Mouse (Mus musculus): ENCODE results near the gene Acta2. TPM values are rescaled to one million over a fixed set of nuclear protein-coding genes. Genes with fewer than 3 reads are reported as not detected.

Gene Acta2
- polyA plus RNA-seq, 1 experiment from 2014 or later = 31.5 TPM

DNA sequence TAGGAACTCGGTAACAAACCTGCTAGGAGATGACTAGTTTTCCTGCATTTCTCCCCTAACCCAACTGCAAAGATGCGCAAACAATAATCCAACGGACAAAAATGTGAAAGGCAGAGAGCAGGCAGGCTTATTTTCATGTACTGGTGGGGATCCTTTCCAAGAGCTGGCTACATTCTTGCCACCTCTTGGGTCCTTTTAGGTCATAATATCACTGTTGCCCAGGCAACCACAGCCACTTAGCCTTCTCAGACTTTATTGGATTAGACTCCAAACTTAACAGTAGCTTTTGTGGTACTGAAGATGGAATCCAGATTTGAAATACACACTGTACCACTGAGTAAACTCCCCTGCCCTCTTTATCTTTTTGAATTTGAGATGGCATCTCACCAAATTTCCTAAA lies 22.7 kb upstream of the Acta2 start:
- no peak overlapping the region for H3K9ac ChIP-seq (ENCODE audit: low read length)
- H3K27me3 ChIP-seq (ENCODE audit: control insufficient read depth, insufficient read depth, low read length) = no peaks in the 10 kb centered on the region
- no peaks in the 10 kb centered on the region for H3K9me3 ChIP-seq (ENCODE audit: control insufficient read depth, low read length)
- WGBS = 88% methylated on average over 3 of the region's 3 CpGs
- H3K27ac ChIP-seq (ENCODE audit: low read depth, low read length) = no peak overlapping the region
- no peak for DNase-seq (ENCODE audit: low spot score, missing footprints)
- H3K4me3 ChIP-seq (ENCODE audit: low read depth, low read length) = no peak overlapping the region
- H3K4me1 ChIP-seq (ENCODE audit: control insufficient read depth, insufficient read depth, low read length) = no peaks in the 10 kb centered on the region
- H3K36me3 ChIP-seq (ENCODE audit: control insufficient read depth, insufficient read depth, low read length) = no peaks in the 10 kb centered on the region
- no peak overlapping the region for H3K4me2 ChIP-seq
- ATAC-seq (ENCODE audit: low FRiP score) = no peak

DNA sequence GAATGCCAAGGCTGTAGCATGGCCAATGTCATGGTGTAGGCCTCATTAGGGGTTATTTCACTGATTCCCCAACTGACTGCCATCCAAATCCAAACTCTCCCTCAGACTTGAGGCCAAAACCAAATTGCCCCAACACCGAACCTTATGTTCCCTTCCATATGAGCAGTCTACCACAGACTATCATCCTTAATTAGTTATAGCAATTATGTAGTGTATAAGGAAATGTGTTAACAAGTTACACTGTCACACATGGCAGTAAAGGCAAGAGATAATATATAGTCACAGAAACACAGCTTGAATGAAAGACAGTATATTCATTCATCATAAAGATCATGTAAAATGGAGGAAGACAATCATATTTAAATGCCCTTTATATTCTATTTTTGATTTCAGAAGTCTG lies 17.7 kb upstream of the Acta2 start:
- ATAC-seq (ENCODE audit: low FRiP score) = no peak
- no peak overlapping the region for H3K4me3 ChIP-seq (ENCODE audit: low read depth, low read length)
- DNase-seq (ENCODE audit: low spot score, missing footprints) = peak; percentile 64
- WGBS = 97% methylated on average over 1 of the region's 1 CpGs
- no peaks in the 10 kb centered on the region for H3K27me3 ChIP-seq (ENCODE audit: control insufficient read depth, insufficient read depth, low read length)
- no peaks in the 10 kb centered on the region for H3K36me3 ChIP-seq (ENCODE audit: control insufficient read depth, insufficient read depth, low read length)
- no peak overlapping the region for H3K9ac ChIP-seq (ENCODE audit: low read length)
- no peaks in the 10 kb centered on the region for H3K4me1 ChIP-seq (ENCODE audit: control insufficient read depth, insufficient read depth, low read length)
- H3K4me2 ChIP-seq = no peak overlapping the region
- no peaks in the 10 kb centered on the region for H3K9me3 ChIP-seq (ENCODE audit: control insufficient read depth, low read length)
- no peak overlapping the region for H3K27ac ChIP-seq (ENCODE audit: low read depth, low read length)

DNA sequence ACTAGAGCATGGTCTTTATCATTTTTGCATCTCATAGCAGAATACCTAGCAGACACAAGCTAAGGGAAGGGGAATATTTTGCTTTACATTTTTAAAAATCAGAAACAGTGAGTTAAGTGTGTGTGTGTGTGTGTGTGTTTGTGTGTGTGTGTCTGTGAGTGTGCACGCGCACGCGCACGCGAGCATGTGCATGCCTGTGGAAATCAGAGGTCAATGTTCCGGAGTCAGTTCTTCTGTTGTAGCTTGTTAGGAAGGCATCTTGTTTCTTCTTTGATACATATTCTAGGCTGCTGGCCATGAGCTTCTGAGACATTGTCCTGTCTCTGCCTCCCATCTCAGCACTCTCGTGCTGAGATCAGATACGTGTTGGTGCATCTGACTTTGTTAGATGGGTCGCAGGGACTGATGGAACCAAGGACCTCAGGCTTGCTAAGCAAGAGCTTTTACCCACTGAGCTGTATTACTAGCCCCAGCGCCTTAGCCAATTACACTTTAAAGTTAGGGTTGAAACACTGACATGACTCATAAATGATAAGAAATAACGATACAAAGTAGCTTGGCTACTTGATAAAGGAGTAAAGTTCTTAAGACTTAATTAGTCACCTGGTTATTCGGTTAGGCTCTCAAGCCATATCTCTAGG lies 15.6 kb upstream of the Acta2 start:
- Histone ChIP-seq H3K27ac (ENCODE audit: low read depth, low read length) (no peak overlapping the region), H3K9me3 (ENCODE audit: control insufficient read depth, low read length) (no peaks in the 10 kb centered on the region)
- peak; percentile 51 for DNase-seq (ENCODE audit: low spot score, missing footprints)

DNA sequence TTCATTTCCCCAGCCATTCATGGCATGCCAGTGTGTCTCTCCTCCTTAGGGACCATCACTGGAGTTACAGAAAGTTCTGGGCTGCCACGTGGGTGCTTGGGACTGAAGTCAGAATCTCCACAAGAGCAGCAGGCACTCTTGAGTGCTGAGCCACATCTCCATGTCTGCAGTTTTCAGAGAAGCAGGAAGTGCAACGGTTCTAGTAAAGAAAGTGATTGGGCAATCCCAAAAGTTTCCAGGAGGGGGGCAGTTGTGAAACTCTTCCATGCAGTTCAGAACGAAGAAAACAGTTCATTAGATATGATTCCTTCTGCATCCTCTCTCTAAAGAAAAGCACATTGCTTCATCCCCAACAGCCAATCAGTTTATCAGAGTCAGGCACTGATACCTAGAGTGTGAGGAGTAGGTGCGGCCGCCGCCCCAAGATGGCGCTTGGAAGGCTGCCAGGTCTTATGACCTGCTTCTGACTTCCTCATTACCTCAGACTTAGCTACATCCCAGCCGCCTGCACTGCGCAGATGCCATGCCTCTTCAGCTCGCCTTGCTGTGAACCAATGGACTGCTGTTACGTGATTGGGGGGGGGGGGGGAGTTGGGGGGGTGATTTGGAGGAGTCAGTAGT lies 14.8 kb upstream of the Acta2 start:
- Histone ChIP-seq H3K27ac (ENCODE audit: low read depth, low read length) (no peak overlapping the region), H3K36me3 (ENCODE audit: control insufficient read depth, insufficient read depth, low read length) (no peaks in the 10 kb centered on the region), H3K4me3 (ENCODE audit: low read depth, low read length) (no peak overlapping the region), H3K4me1 (ENCODE audit: control insufficient read depth, insufficient read depth, low read length) (no peaks in the 10 kb centered on the region), H3K9ac (ENCODE audit: low read length) (no peak overlapping the region), H3K9me3 (ENCODE audit: control insufficient read depth, low read length) (no peaks in the 10 kb centered on the region), H3K27me3 (ENCODE audit: control insufficient read depth, insufficient read depth, low read length) (no peaks in the 10 kb centered on the region), H3K4me2 (no peak overlapping the region)
- 90% methylated on average over 11 of the region's 11 CpGs for WGBS
- ATAC-seq (ENCODE audit: low FRiP score) (no peak), DNase-seq (ENCODE audit: low spot score, missing footprints) (peak; percentile 28)

More for the DNA sequence above, 15.6 kb upstream of the Acta2 start:
- no peaks in the 10 kb centered on the region for H3K36me3 ChIP-seq (ENCODE audit: control insufficient read depth, insufficient read depth, low read length)
- H3K4me2 ChIP-seq = no peak overlapping the region
- 95% methylated on average over 13 of the region's 13 CpGs for WGBS
- H3K4me3 ChIP-seq (ENCODE audit: low read depth, low read length) = no peak overlapping the region
- no peaks in the 10 kb centered on the region for H3K27me3 ChIP-seq (ENCODE audit: control insufficient read depth, insufficient read depth, low read length)
- ATAC-seq (ENCODE audit: low FRiP score) = no peak
- no peak overlapping the region for H3K9ac ChIP-seq (ENCODE audit: low read length)
- no peaks in the 10 kb centered on the region for H3K4me1 ChIP-seq (ENCODE audit: control insufficient read depth, insufficient read depth, low read length)

DNA sequence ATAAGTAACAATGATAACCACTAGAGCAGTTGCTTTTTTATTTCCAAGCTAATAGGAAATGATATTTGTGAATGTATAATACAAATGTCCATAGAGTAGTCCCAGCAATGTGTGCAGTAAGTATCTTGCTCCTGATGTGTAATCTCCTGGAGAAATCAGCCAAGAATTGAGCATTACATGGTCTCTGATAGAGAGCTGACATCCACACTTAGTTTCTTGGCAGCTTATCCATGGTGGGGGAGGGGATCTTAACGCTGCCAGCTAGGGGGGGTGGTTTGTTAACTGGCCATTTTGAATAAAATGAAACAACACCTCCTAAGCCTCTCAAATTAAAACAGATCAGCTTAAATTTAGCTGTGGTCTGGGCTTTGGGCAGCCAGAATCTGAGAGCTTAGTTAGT lies 13.6 kb upstream of the Acta2 start:
- no peak for ATAC-seq (ENCODE audit: low FRiP score)

DNA sequence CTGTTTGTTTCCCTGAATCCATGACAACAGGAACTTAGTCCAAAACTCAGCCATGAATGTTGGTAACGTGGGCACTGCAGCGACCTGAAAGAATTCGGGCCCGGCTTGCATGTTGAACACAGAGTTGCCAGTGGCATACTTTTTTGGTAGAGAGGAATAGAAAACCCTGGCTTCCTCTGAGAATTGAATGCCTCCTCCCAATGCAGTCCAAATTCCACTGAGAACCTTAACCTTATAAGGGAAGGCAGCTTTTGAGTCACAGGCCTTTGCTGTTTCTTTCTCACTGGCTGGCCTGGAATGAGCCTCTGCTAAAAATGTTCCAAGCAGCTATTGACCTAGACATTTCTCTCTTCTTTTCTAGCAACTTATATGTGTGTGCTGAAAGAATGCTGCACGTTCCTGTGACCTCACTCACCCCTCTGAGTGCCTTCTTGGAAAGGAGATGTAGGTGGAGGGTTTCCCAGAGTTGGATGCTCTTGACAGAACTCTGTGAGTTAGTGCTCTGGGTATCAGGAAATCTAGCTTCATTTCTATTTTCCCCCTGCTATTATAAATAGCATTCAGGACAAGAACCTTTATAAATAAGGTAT lies 10.3 kb upstream of the Acta2 start:
- Histone ChIP-seq H3K4me2 (no peak overlapping the region), H3K4me1 (ENCODE audit: control insufficient read depth, insufficient read depth, low read length) (no peaks in the 10 kb centered on the region), H3K36me3 (ENCODE audit: control insufficient read depth, insufficient read depth, low read length) (no peaks in the 10 kb centered on the region), H3K4me3 (ENCODE audit: low read depth, low read length) (no peak overlapping the region), H3K27ac (ENCODE audit: low read depth, low read length) (no peak overlapping the region), H3K9ac (ENCODE audit: low read length) (no peak overlapping the region), H3K9me3 (ENCODE audit: control insufficient read depth, low read length) (no peaks in the 10 kb centered on the region), H3K27me3 (ENCODE audit: control insufficient read depth, insufficient read depth, low read length) (no peaks in the 10 kb centered on the region)
- DNase-seq (ENCODE audit: low spot score, missing footprints) (no peak), ATAC-seq (ENCODE audit: low FRiP score) (no peak)
- 81% methylated on average over 5 of the region's 5 CpGs for WGBS

More for the DNA sequence above, 13.6 kb upstream of the Acta2 start:
- no peaks in the 10 kb centered on the region for H3K27me3 ChIP-seq (ENCODE audit: control insufficient read depth, insufficient read depth, low read length)
- H3K27ac ChIP-seq (ENCODE audit: low read depth, low read length) = no peak overlapping the region
- no peak overlapping the region for H3K4me2 ChIP-seq
- H3K4me3 ChIP-seq (ENCODE audit: low read depth, low read length) = no peak overlapping the region
- DNase-seq (ENCODE audit: low spot score, missing footprints) = no peak
- no peaks in the 10 kb centered on the region for H3K36me3 ChIP-seq (ENCODE audit: control insufficient read depth, insufficient read depth, low read length)
- no peak overlapping the region for H3K9ac ChIP-seq (ENCODE audit: low read length)
- WGBS = 60% methylated on average over 1 of the region's 1 CpGs
- no peaks in the 10 kb centered on the region for H3K9me3 ChIP-seq (ENCODE audit: control insufficient read depth, low read length)
- H3K4me1 ChIP-seq (ENCODE audit: control insufficient read depth, insufficient read depth, low read length) = no peaks in the 10 kb centered on the region

DNA sequence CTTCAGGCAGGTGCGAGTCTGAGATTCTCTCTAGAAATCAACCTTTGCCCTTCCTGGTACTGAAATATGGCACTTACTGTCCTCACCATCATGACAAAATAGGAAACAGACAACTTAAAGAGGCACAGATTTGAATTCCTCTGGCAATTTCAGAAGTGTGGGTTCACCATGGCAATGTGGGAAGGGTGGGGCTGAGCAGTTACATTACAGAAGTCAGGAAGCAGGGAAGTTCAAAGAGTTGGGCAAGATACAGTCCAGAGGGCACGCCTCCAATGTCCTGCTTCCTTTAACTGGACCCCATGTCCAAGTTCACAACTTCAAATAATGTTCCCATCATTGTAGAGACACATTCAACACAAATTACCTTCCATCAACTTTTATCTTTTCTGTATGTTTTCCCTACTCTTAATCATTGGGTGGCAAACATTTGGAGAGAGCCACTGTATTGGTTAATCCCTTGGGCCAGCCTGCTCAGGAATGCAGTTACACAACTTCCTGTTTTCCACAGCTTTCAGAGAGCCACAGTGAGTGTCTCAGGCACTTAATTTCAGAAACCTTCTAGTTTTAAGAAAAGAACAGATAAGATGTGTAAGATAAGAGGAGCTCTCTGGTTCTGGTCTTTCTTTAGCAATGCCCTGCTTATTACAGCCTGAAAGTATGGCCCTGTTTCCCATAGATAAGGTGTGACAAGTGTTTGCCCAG lies 7.0 kb upstream of the Acta2 start:
- no peak overlapping the region for H3K4me2 ChIP-seq
- H3K4me3 ChIP-seq (ENCODE audit: low read depth, low read length) = no peak overlapping the region
- no peak overlapping the region for H3K27ac ChIP-seq (ENCODE audit: low read depth, low read length)
- H3K36me3 ChIP-seq (ENCODE audit: control insufficient read depth, insufficient read depth, low read length) = no peaks in the 10 kb centered on the region
- H3K4me1 ChIP-seq (ENCODE audit: control insufficient read depth, insufficient read depth, low read length) = no peaks in the 10 kb centered on the region
- 83% methylated on average over 2 of the region's 2 CpGs for WGBS
- no peaks in the 10 kb centered on the region for H3K27me3 ChIP-seq (ENCODE audit: control insufficient read depth, insufficient read depth, low read length)
- no peak overlapping the region for H3K9ac ChIP-seq (ENCODE audit: low read length)
- peak; percentile 80 for DNase-seq (ENCODE audit: low spot score, missing footprints)
- no peaks in the 10 kb centered on the region for H3K9me3 ChIP-seq (ENCODE audit: control insufficient read depth, low read length)
- no peak for ATAC-seq (ENCODE audit: low FRiP score)

DNA sequence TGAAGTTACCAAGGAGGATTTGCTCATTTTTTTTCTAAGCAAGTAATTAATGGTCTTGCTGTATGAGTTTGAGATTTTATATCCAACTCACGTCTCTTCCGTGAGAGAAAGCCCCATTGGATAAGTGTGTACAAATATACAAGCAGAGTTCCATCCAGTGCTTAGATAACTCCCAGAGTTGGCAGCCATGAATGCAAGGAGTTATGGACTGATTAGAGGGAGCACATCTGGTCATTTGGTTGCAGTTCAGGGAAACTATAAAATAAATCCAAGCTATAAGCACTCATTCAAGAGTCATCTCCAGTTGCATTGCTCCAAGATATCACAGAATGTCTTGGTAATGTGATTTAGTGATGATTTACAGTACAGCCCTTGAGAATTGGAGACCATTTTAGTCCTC lies 1.5 kb upstream of the Acta2 start:
- no peak for DNase-seq (ENCODE audit: low spot score, missing footprints)
- no peak overlapping the region for H3K4me2 ChIP-seq
- ATAC-seq (ENCODE audit: low FRiP score) = no peak
- H3K27ac ChIP-seq (ENCODE audit: low read depth, low read length) = no peak overlapping the region
- no peak overlapping the region for H3K4me3 ChIP-seq (ENCODE audit: low read depth, low read length)
- no peak overlapping the region for H3K9ac ChIP-seq (ENCODE audit: low read length)
- no peaks in the 10 kb centered on the region for H3K36me3 ChIP-seq (ENCODE audit: control insufficient read depth, insufficient read depth, low read length)
- no peaks in the 10 kb centered on the region for H3K27me3 ChIP-seq (ENCODE audit: control insufficient read depth, insufficient read depth, low read length)
- H3K9me3 ChIP-seq (ENCODE audit: control insufficient read depth, low read length) = no peaks in the 10 kb centered on the region
- 94% methylated on average over 2 of the region's 2 CpGs for WGBS
- no peaks in the 10 kb centered on the region for H3K4me1 ChIP-seq (ENCODE audit: control insufficient read depth, insufficient read depth, low read length)

DNA sequence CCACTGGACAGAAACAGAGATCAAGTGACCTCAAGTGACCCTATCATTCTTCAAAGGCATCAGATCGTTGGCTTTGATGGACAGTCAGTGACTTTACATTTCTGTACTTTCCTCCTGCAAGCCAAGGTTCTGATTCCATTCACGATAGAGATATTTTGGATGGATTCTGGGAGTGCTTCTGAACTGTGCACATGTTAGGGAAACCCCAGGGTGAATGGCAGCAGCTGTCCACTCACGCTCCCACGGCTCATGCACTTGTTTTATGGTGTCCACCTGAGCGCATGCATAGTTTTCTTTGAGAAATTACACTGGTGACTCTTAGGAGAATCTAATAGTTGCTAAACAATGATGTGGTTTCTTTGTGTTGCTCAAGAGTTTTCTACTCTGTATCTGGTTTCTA lies 759 bp upstream of the Acta2 start:
- no peaks in the 10 kb centered on the region for H3K36me3 ChIP-seq (ENCODE audit: control insufficient read depth, insufficient read depth, low read length)
- H3K4me3 ChIP-seq (ENCODE audit: low read depth, low read length) = no peak overlapping the region
- H3K4me2 ChIP-seq = no peak overlapping the region
- no peak for ATAC-seq (ENCODE audit: low FRiP score)
- WGBS = 80% methylated on average over 5 of the region's 5 CpGs
- no peak overlapping the region for H3K27ac ChIP-seq (ENCODE audit: low read depth, low read length)
- no peaks in the 10 kb centered on the region for H3K4me1 ChIP-seq (ENCODE audit: control insufficient read depth, insufficient read depth, low read length)
- H3K9me3 ChIP-seq (ENCODE audit: control insufficient read depth, low read length) = no peaks in the 10 kb centered on the region
- no peaks in the 10 kb centered on the region for H3K27me3 ChIP-seq (ENCODE audit: control insufficient read depth, insufficient read depth, low read length)
- DNase-seq (ENCODE audit: low spot score, missing footprints) = no peak
- no peak overlapping the region for H3K9ac ChIP-seq (ENCODE audit: low read length)

Measured in midbrain, embryonic 11.5 days (tissue).